Mouse (Mus musculus) forebrain, embryonic 12.5 days (tissue): Measurements from ENCODE around the gene Dnaja3. TPM values are rescaled to one million over a fixed set of nuclear protein-coding genes. Genes with fewer than 3 reads are reported as not detected.
A peak's percentile ranks its signal among the peaks of the same experiment; 100 is the strongest.
"Not testable (repeated sequence)": the region's sequence is repeated elsewhere in the genome, so short reads cannot be mapped to it uniquely, and the experiment has no call there.

Experiments
- ATAC-seq: fragments of 200-750 bp; cut with Nextera tagmentation; 2 replicates; pipeline ENCODE4 v1.8.0; 2017; ENCODE audit warnings: moderate TSS enrichment; ENCODE audit not compliant: low FRiP score
- H3K27ac ChIP-seq: fragments of 300-500 bp; sonication (generic); 2 replicates; pipeline ENCODE4 v1.5.1; 2016; ENCODE audit warnings: mild to moderate bottlenecking
- H3K27me3 ChIP-seq: fragments of 300-500 bp; sonication (generic); 2 replicates; pipeline ENCODE4 v1.6.1; 2016; ENCODE audit warnings: mild to moderate bottlenecking
- H3K36me3 ChIP-seq: fragments of 300-500 bp; sonication (generic); replicated peaks from 2 replicates; pipeline ENCODE4 v1.6.1; 2016; ENCODE audit warnings: mild to moderate bottlenecking
- H3K4me1 ChIP-seq: fragments of 300-500 bp; sonication (generic); 2 replicates; pipeline ENCODE4 v1.6.1; 2016
- H3K4me2 ChIP-seq: fragments of 300-500 bp; sonication (generic); 2 replicates; pipeline ENCODE4 v1.6.1; 2016; ENCODE audit warnings: mild to moderate bottlenecking, moderate library complexity
- H3K4me3 ChIP-seq: fragments of 300-500 bp; sonication (generic); replicated peaks from 2 replicates; pipeline ENCODE4 v1.5.1; 2016; ENCODE audit warnings: mild to moderate bottlenecking
- H3K9ac ChIP-seq: fragments of 300-500 bp; sonication (generic); 2 replicates; pipeline ENCODE4 v1.6.1; 2016; ENCODE audit warnings: mild to moderate bottlenecking
- H3K9me3 ChIP-seq: fragments of 300-500 bp; sonication (generic); 2 replicates; pipeline ENCODE4 v1.6.1; 2016
- WGBS: fragments of 180-500 bp; shearing (Covaris S2); methylation state at CpG from one replicate; pipeline ENCODE4 v1.1.7; 2016; 5-methylcytosine and 5-hydroxymethylcytosine counted together
- polyA plus RNA-seq: library from polyadenylated mRNA; unstranded; fragments of >200 nt; fragmentation: Nextera tagmentation; extraction: Ambion mirVana; gene quantifications from 2 replicates; pipeline ENCODE4 v1.2.1, GENCODE M21; 2016

Dnaja3 gene
- polyA plus RNA-seq, 1 experiment from 2014 or later = 51.4 TPM

- no peaks in the 10 kb centered on the region for H3K27me3 ChIP-seq
- no peak overlapping the region for H3K9ac ChIP-seq
- no peak for ATAC-seq
- no peaks in the 10 kb centered on the region for H3K9me3 ChIP-seq
- 84% methylated on average over 4 of the region's 4 CpGs for WGBS
- no peak overlapping the region; the same call in 1 of the 2 replicates for H3K4me3 ChIP-seq
- peak overlapping the region; percentile 94 for H3K4me2 ChIP-seq
- H3K36me3 ChIP-seq = peaks cover 8% of the 10 kb centered on the region
- peaks cover 28% of the 10 kb centered on the region for H3K4me1 ChIP-seq
- H3K27ac ChIP-seq = no peak overlapping the region
Measured at GRCm38 (mm10) chr16:4682628-4683179, 42.9 kb downstream of the Dnaja3 start.

- H3K36me3 ChIP-seq = peaks cover 11% of the 10 kb centered on the region
- H3K27me3 ChIP-seq = no peaks in the 10 kb centered on the region
- peak overlapping the region; percentile 78 for H3K27ac ChIP-seq
- WGBS = 33% methylated on average over 9 of the region's 9 CpGs
- H3K4me2 ChIP-seq = peak overlapping the region; percentile 94
- ATAC-seq = no peak
- no peaks in the 10 kb centered on the region for H3K9me3 ChIP-seq
- peaks cover 24% of the 10 kb centered on the region for H3K4me1 ChIP-seq
- H3K9ac ChIP-seq = peak overlapping the region; percentile 88
- peak overlapping the region; percentile 90 for H3K4me3 ChIP-seq
Measured at GRCm38 (mm10) chr16:4683193-4683580, 43.4 kb downstream of the Dnaja3 start.

- Histone ChIP-seq H3K4me1 (peaks cover 18% of the 10 kb centered on the region), H3K9me3 (no peaks in the 10 kb centered on the region), H3K36me3 (peaks cover 15% of the 10 kb centered on the region), H3K4me3 (peak overlapping the region; percentile 90), H3K4me2 (peak overlapping the region; percentile 94), H3K27ac (peak overlapping the region; percentile 78), H3K9ac (peak overlapping the region; percentile 88), H3K27me3 (no peaks in the 10 kb centered on the region)
- peak; percentile 88 for ATAC-seq
- WGBS = 0% methylated on average over 54 of the region's 54 CpGs
Measured at GRCm38 (mm10) chr16:4683581-4684456, 44.0 kb downstream of the Dnaja3 start.

GRCm38 (mm10) chr16:4684457-4684791 lies 44.6 kb downstream of the Dnaja3 start:
- Histone ChIP-seq H3K9ac (peak overlapping the region; percentile 88), H3K36me3 (peaks cover 21% of the 10 kb centered on the region), H3K4me3 (peak overlapping the region; percentile 90), H3K4me2 (peak overlapping the region; percentile 94), H3K27me3 (no peaks in the 10 kb centered on the region), H3K4me1 (peaks cover 14% of the 10 kb centered on the region), H3K27ac (no peak overlapping the region), H3K9me3 (no peaks in the 10 kb centered on the region)
- WGBS = under 1% methylated on average over 9 of the region's 9 CpGs
- no peak; the same call in 1 of the 2 replicates for ATAC-seq

- H3K9me3 ChIP-seq, ATAC-seq, H3K4me3 ChIP-seq, H3K9ac ChIP-seq, H3K27ac ChIP-seq, H3K27me3 ChIP-seq, H3K4me2 ChIP-seq, H3K4me1 ChIP-seq: not testable (repeated sequence)
- H3K36me3 ChIP-seq = peaks cover 67% of the 10 kb centered on the region
- 97% methylated on average over 4 of the region's 4 CpGs for WGBS
Measured at GRCm38 (mm10) chr16:4689371-4689770, 49.6 kb downstream of the Dnaja3 start.

GRCm38 (mm10) chr16:4701211-4701610 lies 61.4 kb downstream of the Dnaja3 start:
- no peak overlapping the region for H3K4me2 ChIP-seq
- no peak overlapping the region for H3K9ac ChIP-seq
- no peak for ATAC-seq
- H3K9me3 ChIP-seq = no peaks in the 10 kb centered on the region
- WGBS = 93% methylated on average over 3 of the region's 3 CpGs
- no peak overlapping the region for H3K4me3 ChIP-seq
- H3K27ac ChIP-seq = no peak overlapping the region
- peaks cover 90% of the 10 kb centered on the region for H3K36me3 ChIP-seq
- H3K27me3 ChIP-seq = no peaks in the 10 kb centered on the region
- H3K4me1 ChIP-seq = no peaks in the 10 kb centered on the region

- H3K27ac ChIP-seq = no peak overlapping the region
- H3K9me3 ChIP-seq = no peaks in the 10 kb centered on the region
- ATAC-seq = no peak
- 75% methylated on average over 1 of the region's 1 CpGs for WGBS
- H3K4me1 ChIP-seq = no peaks in the 10 kb centered on the region
- no peak overlapping the region for H3K4me3 ChIP-seq
- H3K36me3 ChIP-seq = peaks cover 89% of the 10 kb centered on the region
- H3K27me3 ChIP-seq = no peaks in the 10 kb centered on the region
- no peak overlapping the region for H3K9ac ChIP-seq
- H3K4me2 ChIP-seq = no peak overlapping the region
Measured at GRCm38 (mm10) chr16:4702646-4703045, 62.9 kb downstream of the Dnaja3 start.

GRCm38 (mm10) chr16:4705541-4705940 lies 65.8 kb downstream of the Dnaja3 start:
- 77% methylated on average over 4 of the region's 4 CpGs for WGBS
- Histone ChIP-seq H3K4me2 (no peak overlapping the region), H3K9me3 (no peaks in the 10 kb centered on the region), H3K9ac (no peak overlapping the region), H3K27me3 (no peaks in the 10 kb centered on the region), H3K27ac (no peak overlapping the region), H3K4me1 (no peaks in the 10 kb centered on the region), H3K4me3 (no peak overlapping the region), H3K36me3 (peaks cover 92% of the 10 kb centered on the region)
- no peak for ATAC-seq

GRCm38 (mm10) chr16:4711173-4711572 lies 71.4 kb downstream of the Dnaja3 start:
- Histone ChIP-seq H3K4me3 (no peak overlapping the region), H3K4me1 (no peaks in the 10 kb centered on the region), H3K9me3 (no peaks in the 10 kb centered on the region), H3K36me3 (peaks cover 98% of the 10 kb centered on the region), H3K4me2 (no peak overlapping the region), H3K27ac (no peak overlapping the region), H3K9ac (no peak overlapping the region), H3K27me3 (no peaks in the 10 kb centered on the region)
- no peak for ATAC-seq
- 93% methylated on average over 4 of the region's 4 CpGs for WGBS

- no peak overlapping the region for H3K9ac ChIP-seq
- H3K4me2 ChIP-seq = no peak overlapping the region
- H3K9me3 ChIP-seq = no peaks in the 10 kb centered on the region
- no peak for ATAC-seq
- H3K4me1 ChIP-seq = peaks cover 7% of the 10 kb centered on the region
- WGBS = 92% methylated on average over 17 of the region's 17 CpGs
- H3K27ac ChIP-seq = no peak overlapping the region
- peaks cover 73% of the 10 kb centered on the region for H3K36me3 ChIP-seq
- H3K4me3 ChIP-seq = no peak overlapping the region
- H3K27me3 ChIP-seq = no peaks in the 10 kb centered on the region
Measured at GRCm38 (mm10) chr16:4713861-4714710, 74.3 kb downstream of the Dnaja3 start.

- WGBS = 66% methylated on average over 3 of the region's 3 CpGs
- Histone ChIP-seq H3K36me3 (peaks cover 36% of the 10 kb centered on the region), H3K4me2 (peak overlapping the region; percentile 64), H3K4me3 (peak overlapping the region; percentile 68), H3K4me1 (peaks cover 10% of the 10 kb centered on the region), H3K9ac (peak overlapping the region; percentile 76), H3K27ac (no peak overlapping the region), H3K27me3 (no peaks in the 10 kb centered on the region), H3K9me3 (no peaks in the 10 kb centered on the region)
- ATAC-seq = no peak
Measured at GRCm38 (mm10) chr16:4717866-4718265, 78.1 kb downstream of the Dnaja3 start.
